ENCODE assay signal across 8 mouse cellular contexts in the genomic region with DNA sequence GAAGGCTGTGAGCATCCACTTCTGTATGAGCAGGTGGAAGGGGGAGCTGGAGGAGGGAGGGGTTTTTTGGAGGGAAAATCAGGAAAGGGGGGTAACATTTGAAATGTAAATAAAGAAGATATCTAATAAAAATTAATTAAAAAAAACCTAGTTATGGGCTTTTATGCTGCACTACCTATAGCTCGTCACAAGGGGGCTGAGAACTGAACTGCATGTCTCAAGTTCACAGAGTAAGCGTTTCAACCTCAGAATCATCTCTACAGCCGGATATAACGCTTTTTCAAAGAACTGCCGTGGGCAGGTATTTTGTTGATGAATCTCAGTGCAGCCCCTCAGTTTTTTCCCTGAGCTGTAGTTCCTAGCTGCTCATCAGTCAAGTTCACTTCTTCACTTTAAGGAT. TPM values are rescaled to one million over a fixed set of nuclear protein-coding genes. Genes with fewer than 3 reads are reported as not detected.
DNase-seq lines count a peak whose midpoint lies in the region; ATAC-seq lines count a peak whose summit lies in the region.

No protein-coding gene starts in this region.

- H3K27me3 ChIP-seq in forebrain, embryonic 15.5 days, result no peaks in the 10 kb centered on the region
- no peaks in the 10 kb centered on the region for H3K27me3 ChIP-seq in forebrain, embryonic 10.5 days (ENCODE audit: poor library complexity, severe bottlenecking)

- intact Hi-C loops in left cerebral cortex, postnatal 10 days (cut with DNase I), result no loop called here

- no peaks in the 10 kb centered on the region for H3K36me3 ChIP-seq in forebrain, embryonic 15.5 days
- no peaks in the 10 kb centered on the region for H3K36me3 ChIP-seq in forebrain, embryonic 10.5 days (replicated peaks)

- DNase-seq in forebrain, embryonic 10.5 days (ENCODE audit: extremely low spot score, low spot score), result no peak
- peak; percentile 6 to 14 for DNase-seq in left cerebral cortex, adult 18-20 months (ENCODE audit: low spot score in 2 of 2)
- no peak for DNase-seq in left cerebral cortex, postnatal 10 days (ENCODE audit: extremely low spot score in 1 of 2, low spot score in 2 of 2)
- peak; percentile 30 for DNase-seq in A20 (ENCODE audit: low read depth, low spot score)
- DNase-seq in c-Kit-positive CD71-positive TER-119-negative erythroid progenitor cells, embryonic 14.5 days (ENCODE audit: low read depth), result peak; percentile 4
- DNase-seq in spleen, postnatal 4 days (ENCODE audit: low spot score in 2 of 2), result no peak
- no peak for DNase-seq in adrenal gland, adult 2 months

- H3K4me1 ChIP-seq in forebrain, embryonic 15.5 days, result no peaks in the 10 kb centered on the region
- no peaks in the 10 kb centered on the region for H3K4me1 ChIP-seq in forebrain, embryonic 10.5 days

- no peak overlapping the region for H3K4me3 ChIP-seq in forebrain, embryonic 15.5 days
- no peak overlapping the region for H3K4me3 ChIP-seq in forebrain, embryonic 10.5 days

- no peak overlapping the region for H3K9ac ChIP-seq in forebrain, embryonic 15.5 days (replicated peaks)

- H3K4me2 ChIP-seq in forebrain, embryonic 15.5 days (replicated peaks), result 0 out of 2 replicates have a peak overlapping the region, but pooled peaks have one; percentile 11

- H3K27ac ChIP-seq in forebrain, embryonic 15.5 days (replicated peaks), result no peak overlapping the region
- no peak overlapping the region for H3K27ac ChIP-seq in forebrain, embryonic 10.5 days

- ATAC-seq in forebrain, embryonic 15.5 days (replicated peaks), result no peak

- whole genome bisulfite sequencing in forebrain, embryonic 15.5 days, result 28% methylated on average over 5 of the region's 5 CpGs
- WGBS in forebrain, embryonic 10.5 days, result 52% methylated on average over 5 of the region's 5 CpGs

- H3K9me3 ChIP-seq in forebrain, embryonic 15.5 days, result no peaks in the 10 kb centered on the region
- H3K9me3 ChIP-seq in forebrain, embryonic 10.5 days, result no peaks in the 10 kb centered on the region

RNA-seq across cellular contexts. Expression of a gene that starts 15.1 kb away (rescaled TPM):
- 1.6 and 2.0 TPM in 2 replicates for polyA plus RNA-seq in forebrain, embryonic 15.5 days (2015; fragmentation: Nextera tagmentation; extraction: Ambion mirVana)
- 4.6 and 4.7 TPM in 2 replicates for polyA plus RNA-seq in forebrain, embryonic 10.5 days (2016; fragmentation: Nextera tagmentation; extraction: Ambion mirVana)
- 1 to 10 TPM; 1.7 to 1.9 TPM for total RNA-seq in left cerebral cortex, adult 18-20 months (2021)
- total RNA-seq in left cerebral cortex, postnatal 10 days (2021), result 1 to 10 TPM; 1.8 to 1.9 TPM
- total RNA-seq in adrenal gland, adult 2 months (2021), result under 1 TPM; 0.58 to 0.83 TPM
- 0.15 and 0.21 TPM in 2 replicates for polyA plus RNA-seq in adrenal gland, adult 2 months (2012; rRNA removed)

Comparison
In these comparisons a context has a peak if more than half of its experiments do, and no peak if none do; other contexts are left out.
1. DNase-seq: peak in left cerebral cortex, adult 18-20 months (2 of 2), A20 (single experiment) and c-Kit-positive CD71-positive TER-119-negative erythroid progenitor cells, embryonic 14.5 days (single experiment); none in forebrain, embryonic 10.5 days (single experiment), left cerebral cortex, postnatal 10 days (0 of 2), spleen, postnatal 4 days (0 of 2) and adrenal gland, adult 2 months (single experiment).